Mouse (Mus musculus) MEL (cell line): ENCODE data around the gene Hps5. TPM values are rescaled to one million over a fixed set of nuclear protein-coding genes. Genes with fewer than 3 reads are reported as not detected.
A peak's percentile ranks its signal among the peaks of the same experiment; 100 is the strongest.

Experiments
- DNase-seq: peaks from one replicate; pipeline ENCODE4 v3.0.0; 2011; ENCODE audit warnings: low read depth, low spot score
- H3K27ac ChIP-seq: 2 replicates; pipeline ENCODE4 v1.5.1; 2012; ENCODE audit warnings: low read depth, mild to moderate bottlenecking, control low read depth, low read length, moderate library complexity; ENCODE audit not compliant: control insufficient read depth
- H3K27me3 ChIP-seq, 2 experiments: fragments of 150-350 bp in 1 of 2; sonication (generic) in 1 of 2; 2 replicates each; pipeline ENCODE4 v1.6.1; 2012; ENCODE audit warnings: low read length in 2 of 2, mild to moderate bottlenecking in 2 of 2, improper control_type of control experiment in 1 of 2, moderate library complexity in 1 of 2; ENCODE audit not compliant: insufficient read depth in 2 of 2, control insufficient read depth in 1 of 2
- H3K36me3 ChIP-seq, 2 experiments: 2 replicates each; pipeline ENCODE4 v1.6.1; 2012 to 2014; ENCODE audit warnings: low read length in 2 of 2, improper control_type of control experiment in 1 of 2, inconsistent platforms in 1 of 2, mild to moderate bottlenecking in 1 of 2; ENCODE audit not compliant: insufficient read depth in 2 of 2, control insufficient read depth in 1 of 2
- H3K4me1 ChIP-seq, 2 experiments: fragments of 150-350 bp in 1 of 2; sonication (generic) in 1 of 2; 2 replicates each; pipeline ENCODE4 v1.6.1; 2012; ENCODE audit warnings: low read length in 2 of 2, improper control_type of control experiment in 1 of 2, mild to moderate bottlenecking in 1 of 2; ENCODE audit not compliant: insufficient read depth in 2 of 2, control insufficient read depth in 1 of 2
- H3K4me3 ChIP-seq, 2 experiments: fragments of 150-350 bp in 1 of 2; sonication (generic) in 1 of 2; 2 replicates each; pipeline ENCODE4 v1.5.1; 2012; ENCODE audit warnings: low read depth in 2 of 2, low read length in 2 of 2, mild to moderate bottlenecking in 2 of 2, moderate library complexity in 2 of 2, control low read depth in 1 of 2, improper control_type of control experiment in 1 of 2; ENCODE audit not compliant: control insufficient read depth in 1 of 2, insufficient read depth in 1 of 2
- H3K79me2 ChIP-seq: 2 replicates; pipeline ENCODE4 v1.6.1; 2012; ENCODE audit warnings: mild to moderate bottlenecking, low read length, moderate library complexity; ENCODE audit not compliant: control insufficient read depth, poor library complexity, insufficient read depth
- H3K9ac ChIP-seq: 2 replicates; pipeline ENCODE4 v1.6.1; 2012; ENCODE audit warnings: low read depth, mild to moderate bottlenecking, control low read depth, low read length, moderate library complexity; ENCODE audit not compliant: control insufficient read depth, poor library complexity, severe bottlenecking
- H3K9me3 ChIP-seq: fragments of 150-350 bp; sonication (generic); replicated peaks from 2 replicates; pipeline ENCODE4 v1.6.1; 2012; ENCODE audit warnings: mild to moderate bottlenecking, low read length, improper control_type of control experiment, moderate library complexity; ENCODE audit not compliant: insufficient read depth
- BHLHE40 ChIP-seq: IDR thresholded peaks from 2 replicates; pipeline ENCODE4 v1.6.1; 2012; ENCODE audit warnings: low read depth, mild to moderate bottlenecking, inconsistent platforms, low read length, improper control_type of control experiment, borderline replicate concordance
- CHD1 ChIP-seq: IDR thresholded peaks from 2 replicates; pipeline ENCODE4 v1.6.1; 2012; ENCODE audit warnings: low read depth, mild to moderate bottlenecking, inconsistent platforms, low read length, improper control_type of control experiment
- CHD2 ChIP-seq: IDR thresholded peaks from 2 replicates; pipeline ENCODE4 v1.6.1; 2011; ENCODE audit warnings: low read length, improper control_type of control experiment
- E2F4 ChIP-seq: IDR thresholded peaks from 2 replicates; pipeline ENCODE4 v1.6.1; 2011; ENCODE audit warnings: low read depth, low read length, improper control_type of control experiment, borderline replicate concordance
- EP300 ChIP-seq, 2 experiments: IDR thresholded peaks; 2 replicates each; pipeline ENCODE4 v1.6.1; 2011; ENCODE audit warnings: improper control_type of control experiment in 2 of 2, low read length in 2 of 2, low read depth in 1 of 2, mild to moderate bottlenecking in 1 of 2
- ETS1 ChIP-seq: IDR thresholded peaks from 2 replicates; pipeline ENCODE4 v1.6.1; 2012; ENCODE audit warnings: low read depth, mild to moderate bottlenecking, inconsistent platforms, low read length, improper control_type of control experiment, moderate library complexity
- GABPA ChIP-seq: IDR thresholded peaks from 2 replicates; pipeline ENCODE4 v1.6.1; 2012; ENCODE audit warnings: low read depth, mild to moderate bottlenecking, inconsistent platforms, low read length, improper control_type of control experiment, moderate library complexity
- GATA1 ChIP-seq: IDR thresholded peaks from 2 replicates; pipeline ENCODE4 v1.6.1; 2011; ENCODE audit warnings: low read depth, low read length, improper control_type of control experiment
- HCFC1 ChIP-seq: IDR thresholded peaks from 2 replicates; pipeline ENCODE4 v1.6.1; 2012; ENCODE audit warnings: low read depth, mild to moderate bottlenecking, inconsistent platforms, low read length, improper control_type of control experiment, moderate library complexity
- JUND ChIP-seq: IDR thresholded peaks from 2 replicates; pipeline ENCODE4 v1.6.1; 2011; ENCODE audit warnings: low read depth, mild to moderate bottlenecking, improper control_type of control experiment, low read length
- KAT2A ChIP-seq: conservative IDR thresholded peaks from 2 replicates; pipeline ENCODE4 v1.6.1; 2012; ENCODE audit warnings: low read depth, low read length, improper control_type of control experiment, inconsistent platforms
- MAFK ChIP-seq: IDR thresholded peaks from 2 replicates; pipeline ENCODE4 v1.6.1; 2011; ENCODE audit warnings: low read depth, mild to moderate bottlenecking, low read length, improper control_type of control experiment, borderline replicate concordance
- MAX ChIP-seq: IDR thresholded peaks from 2 replicates; pipeline ENCODE4 v1.6.1; 2011; ENCODE audit warnings: low read length, improper control_type of control experiment
- MAZ ChIP-seq: IDR thresholded peaks from 2 replicates; pipeline ENCODE4 v1.6.1; 2012; ENCODE audit warnings: low read depth, mild to moderate bottlenecking, inconsistent platforms, low read length, improper control_type of control experiment
- MEF2A ChIP-seq: IDR thresholded peaks from 2 replicates; pipeline ENCODE4 v1.6.1; 2014; ENCODE audit warnings: low read depth, mild to moderate bottlenecking, inconsistent platforms, low read length, improper control_type of control experiment; ENCODE audit not compliant: poor library complexity, insufficient replicate concordance, severe bottlenecking; ENCODE audit errors: extremely low read depth
- MXI1 ChIP-seq: IDR thresholded peaks from 2 replicates; pipeline ENCODE4 v1.6.1; 2011; ENCODE audit warnings: mild to moderate bottlenecking, low read depth, low read length, improper control_type of control experiment
- NRF1 ChIP-seq: IDR thresholded peaks from 2 replicates; pipeline ENCODE4 v1.6.1; 2014; ENCODE audit warnings: low read depth, mild to moderate bottlenecking, inconsistent platforms, low read length, improper control_type of control experiment, moderate library complexity; ENCODE audit not compliant: poor library complexity, insufficient read depth, severe bottlenecking
- POLR2A ChIP-seq, 2 experiments: IDR thresholded peaks; 2 replicates each; pipeline ENCODE4 v1.6.1; 2011 to 2012; ENCODE audit warnings: low read length in 2 of 2, mild to moderate bottlenecking in 2 of 2, control low read depth in 1 of 2, improper control_type of control experiment in 1 of 2, low read depth in 1 of 2, moderate library complexity in 1 of 2; ENCODE audit not compliant: control insufficient read depth in 1 of 2, insufficient read depth in 1 of 2, poor library complexity in 1 of 2
- POLR2AphosphoS2 ChIP-seq: IDR thresholded peaks from 2 replicates; pipeline ENCODE4 v1.6.1; 2011; ENCODE audit warnings: low read length, improper control_type of control experiment
- POLR2AphosphoS5 ChIP-seq: IDR thresholded peaks from 2 replicates; pipeline ENCODE4 v1.6.1; 2012; ENCODE audit warnings: low read depth, borderline replicate concordance, mild to moderate bottlenecking, inconsistent platforms, low read length, moderate library complexity, mixed read lengths
- RAD21 ChIP-seq: IDR thresholded peaks from 2 replicates; pipeline ENCODE4 v1.6.1; 2011; ENCODE audit warnings: mild to moderate bottlenecking, low read depth, low read length, improper control_type of control experiment
- RCOR1 ChIP-seq: IDR thresholded peaks from 2 replicates; pipeline ENCODE4 v1.6.1; 2012; ENCODE audit warnings: low read depth, mild to moderate bottlenecking, inconsistent platforms, low read length, improper control_type of control experiment
- SIN3A ChIP-seq: IDR thresholded peaks from 2 replicates; pipeline ENCODE4 v1.6.1; 2012; ENCODE audit warnings: low read length, improper control_type of control experiment, inconsistent platforms
- SMC3 ChIP-seq: IDR thresholded peaks from 2 replicates; pipeline ENCODE4 v1.6.1; 2011; ENCODE audit warnings: low read depth, low read length, improper control_type of control experiment
- TAL1 ChIP-seq: IDR thresholded peaks from 2 replicates; pipeline ENCODE4 v1.6.1; 2012; ENCODE audit warnings: mild to moderate bottlenecking, inconsistent platforms, low read length, moderate library complexity, mixed read lengths
- TBP ChIP-seq: IDR thresholded peaks from 2 replicates; pipeline ENCODE4 v1.8.0; 2011; ENCODE audit warnings: low read depth, low read length, improper control_type of control experiment
- UBTF ChIP-seq: IDR thresholded peaks from 2 replicates; pipeline ENCODE4 v1.6.1; 2012; ENCODE audit warnings: low read depth, mild to moderate bottlenecking, inconsistent platforms, low read length, improper control_type of control experiment, moderate library complexity, borderline replicate concordance; ENCODE audit not compliant: insufficient read depth
- USF2 ChIP-seq, 2 experiments: IDR thresholded peaks; 2 replicates each; pipeline ENCODE4 v1.6.1; 2011 to 2012; ENCODE audit warnings: improper control_type of control experiment in 2 of 2, low read length in 2 of 2, borderline replicate concordance in 1 of 2, inconsistent platforms in 1 of 2, low read depth in 1 of 2, mild to moderate bottlenecking in 1 of 2; ENCODE audit not compliant: insufficient read depth in 1 of 2
- ZC3H11A ChIP-seq: IDR thresholded peaks from 2 replicates; pipeline ENCODE4 v1.6.1; 2012; ENCODE audit warnings: low read depth, mild to moderate bottlenecking, inconsistent platforms, low read length, improper control_type of control experiment
- ZMIZ1 ChIP-seq: IDR thresholded peaks from 2 replicates; pipeline ENCODE4 v1.6.1; 2012; ENCODE audit warnings: low read depth, mild to moderate bottlenecking, inconsistent platforms, low read length, improper control_type of control experiment, moderate library complexity
- polyA plus RNA-seq, 2 experiments: library from polyadenylated mRNA; stranded (reverse) in 1 of 2; unstranded in 1 of 2; fragments of >175 nt in 1 of 2; fragments of >200 nt in 1 of 2; gene quantifications; 2 replicates each; pipeline versions ENCODE4 v1.2.1 to v1.2.4; 2012; ENCODE audit warnings: low replicate concordance in 2 of 2, low read depth in 1 of 2; ENCODE audit not compliant: insufficient read length in 2 of 2, insufficient read depth in 1 of 2, missing spikeins in 1 of 2
- total RNA-seq: library from RNA; depleted of rRNA; stranded (reverse); fragments of 300-350 nt; gene quantifications from 2 replicates; pipeline ENCODE4 v1.2.3, GENCODE M21; 2012

Hps5 gene
- total and polyA plus RNA-seq, 3 experiments, result 19.3 to 20.2 TPM; not detected in 1

- TF ChIP-seq MEF2A (no peak), SMC3 (no peak), ZC3H11A (no peak), POLR2A (IDR thresholded peaks at IDR 0.05; ENCODE audit: control insufficient read depth in 1 of 2, insufficient read depth in 1 of 2, low read depth in 1 of 2, low read length in 2 of 2, poor library complexity in 1 of 2) (no peak), POLR2AphosphoS2 (no peak), GABPA (no peak), MXI1 (peak; percentile 48), UBTF (no peak), MAX (0 out of 2 replicates have a peak, but pooled peaks have one; percentile 5), ZMIZ1 (no peak), GATA1 (no peak), SIN3A (peak; percentile 48), RAD21 (no peak), HCFC1 (no peak)
Observed at GRCm38 (mm10) chr7:46831693-46832092, 35.8 kb upstream of the Hps5 start (continued).

- Histone ChIP-seq H3K4me3 (peak overlapping the region; percentile 36 to 43), H3K9ac (peak overlapping the region; percentile 43), H3K4me1 (peaks cover 21 to 38% of the 10 kb centered on the region in 2 experiments), H3K79me2 (no peaks in the 10 kb centered on the region), H3K36me3 (peaks cover 0 to 20% of the 10 kb centered on the region in 2 experiments; a peak in 2 of 4 replicates), H3K27ac (peak overlapping the region; percentile 84), H3K9me3 (no peaks in the 10 kb centered on the region), H3K27me3 (no peaks in the 10 kb centered on the region)
- peak; percentile 86 for DNase-seq
- no peak for TF ChIP-seq MEF2A
- no peak for TF ChIP-seq POLR2A (IDR thresholded peaks at IDR 0.05; ENCODE audit: control insufficient read depth in 1 of 2, insufficient read depth in 1 of 2, low read depth in 1 of 2, low read length in 2 of 2, poor library complexity in 1 of 2)
- TF ChIP-seq CHD2, result no peak
- no peak for TF ChIP-seq CHD1
- 0 out of 2 replicates have a peak, but pooled peaks have one; percentile 19 for TF ChIP-seq TBP
- TF ChIP-seq RCOR1, result peak; percentile 50
- no peak for TF ChIP-seq POLR2AphosphoS2
- no peak for TF ChIP-seq MAFK
- TF ChIP-seq GATA1, result peak; percentile 83
- no peak for TF ChIP-seq KAT2A
- no peak for TF ChIP-seq ZMIZ1
- peak; percentile 93 for TF ChIP-seq ETS1
- no peak for TF ChIP-seq RAD21
- no peak for TF ChIP-seq E2F4
- no peak for TF ChIP-seq JUND
- no peak for TF ChIP-seq HCFC1
- no peak for TF ChIP-seq USF2 (IDR thresholded peaks at IDR 0.05; ENCODE audit: borderline replicate concordance in 1 of 2, insufficient read depth in 1 of 2, low read depth in 1 of 2, low read length in 2 of 2)
- TF ChIP-seq MXI1, result peak; percentile 87
- peak; percentile 87 for TF ChIP-seq MAX
- no peak for TF ChIP-seq ZC3H11A
- no peak for TF ChIP-seq UBTF
- peak; percentile 86 for TF ChIP-seq TAL1
- no peak for TF ChIP-seq SMC3
- no peak for TF ChIP-seq NRF1
- TF ChIP-seq POLR2AphosphoS5, result no peak
- peak; percentile 79 to 80 for TF ChIP-seq EP300 (IDR thresholded peaks at IDR 0.05; ENCODE audit: low read depth in 1 of 2, low read length in 2 of 2)
- no peak for TF ChIP-seq MAZ
- TF ChIP-seq BHLHE40, result peak; percentile 65; the same call in 1 of the 2 replicates
Observed at GRCm38 (mm10) chr7:46830799-46831590, 35.1 kb upstream of the Hps5 start.
